Mouse (Mus musculus) E14TG2a.4 (cell line): ENCODE results near the gene Atp6v1c2.

Source experiments
- CTCF ChIP-seq: conservative IDR thresholded peaks from 2 replicates; pipeline ENCODE4 v1.5.1; 2014; ENCODE audit warnings: low read length
- NANOG ChIP-seq: IDR thresholded peaks from 2 replicates; pipeline ENCODE4 v1.6.1; 2014; ENCODE audit warnings: borderline replicate concordance, low read length, mixed read lengths
- POU5F1 ChIP-seq: IDR thresholded peaks from 2 replicates; pipeline ENCODE4 v1.6.1; 2014; ENCODE audit warnings: low read length, borderline replicate concordance

- TF ChIP-seq CTCF (no peak), POU5F1 (no peak), NANOG (no peak)
These were observed 10.7 kb downstream of the Atp6v1c2 start for GRCm38 (mm10) chr12:17318453-17318852.
